Mouse (Mus musculus) hindbrain, embryonic 10.5 days (tissue): ENCODE results near the gene Immp2l. TPM values are rescaled to one million over a fixed set of nuclear protein-coding genes. Genes with fewer than 3 reads are reported as not detected.

Experiments
- DNase-seq: peaks from one replicate; pipeline ENCODE4 v3.0.0-alpha.2; 2017; ENCODE audit warnings: low spot score
- H3K27ac ChIP-seq: fragments of 300-500 bp; sonication (generic); 2 replicates; pipeline ENCODE4 v1.5.1; 2016; ENCODE audit warnings: mild to moderate bottlenecking, moderate library complexity
- H3K27me3 ChIP-seq: fragments of 300-500 bp; sonication (generic); 2 replicates; pipeline ENCODE4 v1.6.1; 2016; ENCODE audit warnings: mild to moderate bottlenecking; ENCODE audit not compliant: poor library complexity, insufficient read depth, severe bottlenecking
- H3K36me3 ChIP-seq: fragments of 300-500 bp; sonication (generic); 2 replicates; pipeline ENCODE4 v1.6.1; 2016; ENCODE audit warnings: mild to moderate bottlenecking, moderate library complexity
- H3K4me1 ChIP-seq: fragments of 300-500 bp; sonication (generic); replicated peaks from 2 replicates; pipeline ENCODE4 v1.6.1; 2016; ENCODE audit warnings: mild to moderate bottlenecking
- H3K4me3 ChIP-seq: fragments of 300-500 bp; sonication (generic); 2 replicates; pipeline ENCODE4 v1.5.1; 2016; ENCODE audit warnings: mild to moderate bottlenecking, moderate library complexity
- H3K9me3 ChIP-seq: fragments of 300-500 bp; sonication (generic); 2 replicates; pipeline ENCODE4 v1.6.1; 2016; ENCODE audit warnings: mild to moderate bottlenecking, moderate library complexity
- WGBS: fragments of 180-500 bp; shearing (Covaris S2); methylation state at CpG from one replicate; pipeline ENCODE4 v1.1.7; 2016; 5-methylcytosine and 5-hydroxymethylcytosine counted together
- polyA plus RNA-seq: library from polyadenylated mRNA; unstranded; fragments of >200 nt; fragmentation: Nextera tagmentation; extraction: Ambion mirVana; gene quantifications from 2 replicates; pipeline ENCODE4 v1.2.1, GENCODE M21; 2016

Immp2l gene
- polyA plus RNA-seq, 1 experiment from 2014 or later: 6.9 TPM

GRCm38 (mm10) chr12:41022516-41022915 lies 1.4 kb upstream of the Immp2l start:
- H3K27me3 ChIP-seq: no peaks in the 10 kb centered on the region
- H3K9me3 ChIP-seq: no peaks in the 10 kb centered on the region; the same call in 1 of the 2 replicates
- no peak overlapping the region for H3K27ac ChIP-seq
- H3K4me3 ChIP-seq: no peak overlapping the region
- no peaks in the 10 kb centered on the region for H3K36me3 ChIP-seq
- 0 out of 2 replicates have a peak, but pooled peaks cover 12% of the 10 kb centered on the region for H3K4me1 ChIP-seq
- WGBS: 89% methylated on average over 1 of the region's 1 CpGs
- no peak for DNase-seq

- Histone ChIP-seq H3K4me3 (peak overlapping the region; percentile 76), H3K27me3 (no peaks in the 10 kb centered on the region), H3K4me1 (0 out of 2 replicates have a peak, but pooled peaks cover 12% of the 10 kb centered on the region), H3K9me3 (no peaks in the 10 kb centered on the region; the same call in 1 of the 2 replicates), H3K36me3 (no peaks in the 10 kb centered on the region), H3K27ac (peak overlapping the region; percentile 92)
- 22% methylated on average over 9 of the region's 9 CpGs for WGBS
- no peak for DNase-seq
These were observed 622 bp downstream of the Immp2l start for GRCm38 (mm10) chr12:41024512-41024911.

- no peaks in the 10 kb centered on the region for H3K27me3 ChIP-seq
- no peak overlapping the region for H3K27ac ChIP-seq
- H3K36me3 ChIP-seq: no peaks in the 10 kb centered on the region
- WGBS: 93% methylated on average over 6 of the region's 6 CpGs
- H3K9me3 ChIP-seq: no peaks in the 10 kb centered on the region
- 0 out of 2 replicates have a peak, but pooled peaks cover 12% of the 10 kb centered on the region for H3K4me1 ChIP-seq
- no peak overlapping the region for H3K4me3 ChIP-seq
- DNase-seq: no peak
These were observed 3.6 kb downstream of the Immp2l start for GRCm38 (mm10) chr12:41027485-41027884.

DNA sequence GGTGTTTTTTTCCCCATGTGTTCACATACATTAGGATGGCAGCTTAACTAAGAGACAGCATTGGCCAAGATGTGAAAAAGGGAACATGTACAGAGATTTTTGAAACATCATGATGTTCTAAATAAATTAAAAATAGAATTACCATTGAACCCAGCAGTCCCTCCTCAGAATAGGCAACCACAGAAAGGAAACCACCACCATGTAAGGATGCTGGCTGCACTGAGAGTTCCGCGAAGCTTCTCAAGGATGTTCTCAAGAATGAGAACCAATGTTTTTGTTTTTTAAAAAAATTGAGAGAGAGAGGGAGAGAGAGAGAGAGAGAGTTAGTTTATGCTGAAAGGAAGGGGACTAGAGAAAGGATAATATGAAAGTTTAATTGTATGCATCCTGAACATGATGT lies 7.2 kb downstream of the Immp2l start:
- DNase-seq: no peak
- Histone ChIP-seq H3K4me3 (no peak overlapping the region), H3K4me1 (no peaks in the 10 kb centered on the region), H3K27me3 (no peaks in the 10 kb centered on the region), H3K27ac (no peak overlapping the region), H3K9me3 (0 out of 2 replicates have a peak, but pooled peaks cover 6% of the 10 kb centered on the region), H3K36me3 (0 out of 2 replicates have a peak, but pooled peaks cover 5% of the 10 kb centered on the region)
- 94% methylated on average over 2 of the region's 2 CpGs for WGBS

GRCm38 (mm10) chr12:41033196-41033595 lies 9.3 kb downstream of the Immp2l start:
- WGBS: 88% methylated on average over 3 of the region's 3 CpGs

GRCm38 (mm10) chr12:41039834-41040233 lies 15.9 kb downstream of the Immp2l start:
- no peaks in the 10 kb centered on the region for H3K4me1 ChIP-seq
- WGBS: 74% methylated on average over 5 of the region's 5 CpGs
- H3K27ac ChIP-seq: no peak overlapping the region
- no peak overlapping the region for H3K4me3 ChIP-seq
- no peak for DNase-seq
- H3K27me3 ChIP-seq: no peaks in the 10 kb centered on the region
- no peaks in the 10 kb centered on the region for H3K9me3 ChIP-seq
- H3K36me3 ChIP-seq: no peaks in the 10 kb centered on the region

More at GRCm38 (mm10) chr12:41033196-41033595, 9.3 kb downstream of the Immp2l start:
- 0 out of 2 replicates have a peak, but pooled peaks cover 5% of the 10 kb centered on the region for H3K36me3 ChIP-seq
- 0 out of 2 replicates have a peak, but pooled peaks cover 6% of the 10 kb centered on the region for H3K9me3 ChIP-seq
- DNase-seq: no peak
- no peaks in the 10 kb centered on the region for H3K27me3 ChIP-seq
- no peak overlapping the region for H3K27ac ChIP-seq
- H3K4me1 ChIP-seq: no peaks in the 10 kb centered on the region
- H3K4me3 ChIP-seq: no peak overlapping the region

- no peak overlapping the region for H3K4me3 ChIP-seq
- no peaks in the 10 kb centered on the region for H3K4me1 ChIP-seq
- no peaks in the 10 kb centered on the region for H3K27me3 ChIP-seq
- 87% methylated on average over 2 of the region's 2 CpGs for WGBS
- H3K27ac ChIP-seq: no peak overlapping the region
- H3K36me3 ChIP-seq: no peaks in the 10 kb centered on the region
- DNase-seq: no peak
- no peaks in the 10 kb centered on the region for H3K9me3 ChIP-seq
These were observed 17.8 kb downstream of the Immp2l start for GRCm38 (mm10) chr12:41041737-41042136.

- no peak overlapping the region for H3K27ac ChIP-seq
- H3K4me1 ChIP-seq: no peaks in the 10 kb centered on the region
- no peak for DNase-seq
- H3K9me3 ChIP-seq: no peaks in the 10 kb centered on the region
- H3K27me3 ChIP-seq: no peaks in the 10 kb centered on the region
- H3K4me3 ChIP-seq: no peak overlapping the region
- WGBS: 86% methylated on average over 12 of the region's 12 CpGs
- no peaks in the 10 kb centered on the region for H3K36me3 ChIP-seq
These were observed 20.7 kb downstream of the Immp2l start for GRCm38 (mm10) chr12:41044493-41045132.

- Histone ChIP-seq H3K4me1 (no peaks in the 10 kb centered on the region), H3K27ac (no peak overlapping the region), H3K27me3 (no peaks in the 10 kb centered on the region), H3K4me3 (no peak overlapping the region), H3K36me3 (no peaks in the 10 kb centered on the region), H3K9me3 (no peaks in the 10 kb centered on the region)
- DNase-seq: no peak
- WGBS: 91% methylated on average over 12 of the region's 12 CpGs
These were observed 23.3 kb downstream of the Immp2l start for GRCm38 (mm10) chr12:41047085-41047766.

DNA sequence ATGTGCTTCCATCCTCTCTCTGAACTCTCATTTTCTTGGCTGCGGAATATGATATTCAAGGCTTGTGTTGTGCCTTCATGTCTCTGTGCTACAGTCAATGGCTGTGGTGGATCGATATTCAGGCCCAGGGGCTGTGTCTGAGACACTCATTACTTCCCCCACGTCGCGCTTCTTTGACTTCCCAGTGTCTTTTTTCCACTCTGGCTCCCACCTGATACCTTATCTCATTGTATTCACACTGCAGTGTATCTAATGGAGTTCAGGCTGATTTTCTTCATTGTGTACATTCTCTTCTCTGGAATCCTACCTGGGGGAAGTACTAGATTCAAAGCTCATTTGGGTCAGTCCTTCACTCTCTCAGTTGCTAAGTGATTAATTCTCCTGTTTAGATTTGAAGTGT lies 27.1 kb downstream of the Immp2l start:
- Histone ChIP-seq H3K36me3 (no peaks in the 10 kb centered on the region), H3K27me3 (no peaks in the 10 kb centered on the region), H3K9me3 (no peaks in the 10 kb centered on the region), H3K27ac (no peak overlapping the region), H3K4me1 (no peaks in the 10 kb centered on the region), H3K4me3 (no peak overlapping the region)
- 78% methylated on average over 5 of the region's 5 CpGs for WGBS
- DNase-seq: no peak

GRCm38 (mm10) chr12:41052897-41053296 lies 29.0 kb downstream of the Immp2l start:
- Histone ChIP-seq H3K27ac (no peak overlapping the region), H3K27me3 (no peaks in the 10 kb centered on the region), H3K4me3 (no peak overlapping the region), H3K4me1 (no peaks in the 10 kb centered on the region), H3K9me3 (no peaks in the 10 kb centered on the region), H3K36me3 (no peaks in the 10 kb centered on the region)
- DNase-seq: no peak
- 87% methylated on average over 3 of the region's 3 CpGs for WGBS

GRCm38 (mm10) chr12:41054006-41054791 lies 30.3 kb downstream of the Immp2l start:
- WGBS: 88% methylated on average over 11 of the region's 11 CpGs
- no peaks in the 10 kb centered on the region for H3K4me1 ChIP-seq
- H3K9me3 ChIP-seq: no peaks in the 10 kb centered on the region
- DNase-seq: no peak
- H3K4me3 ChIP-seq: no peak overlapping the region
- H3K36me3 ChIP-seq: no peaks in the 10 kb centered on the region
- H3K27ac ChIP-seq: no peak overlapping the region
- H3K27me3 ChIP-seq: no peaks in the 10 kb centered on the region

GRCm38 (mm10) chr12:41055941-41056340 lies 32.1 kb downstream of the Immp2l start:
- Histone ChIP-seq H3K4me1 (no peaks in the 10 kb centered on the region), H3K27me3 (no peaks in the 10 kb centered on the region), H3K9me3 (no peaks in the 10 kb centered on the region)

More at GRCm38 (mm10) chr12:41055941-41056340, 32.1 kb downstream of the Immp2l start:
- Histone ChIP-seq H3K4me3 (no peak overlapping the region), H3K36me3 (no peaks in the 10 kb centered on the region), H3K27ac (no peak overlapping the region)
- no peak for DNase-seq
